8 mouse cellular contexts compared by ENCODE assay signal in genomic region chr15:101772711-101773081, GRCm38 (mm10). TPM values are rescaled to one million over a fixed set of nuclear protein-coding genes. Genes with fewer than 3 reads are reported as not detected.
DNase-seq lines count a peak whose midpoint lies in the region; ATAC-seq and TF ChIP-seq lines count a peak whose summit lies in the region.

No protein-coding gene starts in this region.

- no peak for TF ChIP-seq EP300 in lung, postnatal 0 days (IDR thresholded peaks at IDR 0.05)

- H3K36me3 ChIP-seq in hindbrain, embryonic 11.5 days (ENCODE audit: control insufficient read depth, insufficient read depth, low read length), result no peaks in the 10 kb centered on the region
- no peaks in the 10 kb centered on the region for H3K36me3 ChIP-seq in lung, postnatal 0 days (ENCODE audit: insufficient read depth, low read length)

- peak; percentile 92 for TF ChIP-seq CTCF in lung, postnatal 0 days (IDR thresholded peaks at IDR 0.05)

- peak; percentile 85 for DNase-seq in NIH3T3 (ENCODE audit: low read depth)
- DNase-seq in cerebellum, adult 9-11 months, result peak; percentile 65
- DNase-seq in frontal cortex, adult 2 months (ENCODE audit: extremely low spot score in 1 of 2, low spot score in 1 of 2), result peak; percentile 72 to 98
- peak; percentile 96 for DNase-seq in hindbrain, embryonic 11.5 days (ENCODE audit: low spot score)
- DNase-seq in layer of hippocampus, adult 9-11 months, result peak; percentile 81
- DNase-seq in lung, postnatal 0 days (ENCODE audit: low spot score), result peak; percentile 84
- DNase-seq in retina, adult 2 months (ENCODE audit: low read depth, low spot score), result peak; percentile 72
- peak; percentile 75 for DNase-seq in thymus, postnatal 14 days

- H3K4me1 ChIP-seq in hindbrain, embryonic 11.5 days (replicated peaks; ENCODE audit: control insufficient read depth, insufficient read depth, low read length), result no peaks in the 10 kb centered on the region
- H3K4me1 ChIP-seq in lung, postnatal 0 days (ENCODE audit: insufficient read depth, low read depth, low read length), result no peaks in the 10 kb centered on the region

- no peak overlapping the region for H3K4me3 ChIP-seq in hindbrain, embryonic 11.5 days (ENCODE audit: low read depth, low read length)
- no peak overlapping the region for H3K4me3 ChIP-seq in lung, postnatal 0 days (ENCODE audit: low read depth, low read length)

- H3K9me3 ChIP-seq in hindbrain, embryonic 11.5 days (ENCODE audit: control insufficient read depth, low read length), result no peaks in the 10 kb centered on the region
- no peaks in the 10 kb centered on the region for H3K9me3 ChIP-seq in lung, postnatal 0 days (ENCODE audit: low read length)

- no peak overlapping the region for H3K9ac ChIP-seq in hindbrain, embryonic 11.5 days (ENCODE audit: low read depth, low read length)
- H3K9ac ChIP-seq in lung, postnatal 0 days (replicated peaks; ENCODE audit: low read depth), result no peak overlapping the region

- no peak overlapping the region for H3K27ac ChIP-seq in hindbrain, embryonic 11.5 days (ENCODE audit: low read depth, low read length)
- no peak overlapping the region for H3K27ac ChIP-seq in lung, postnatal 0 days (ENCODE audit: low read length)

- H3K4me2 ChIP-seq in hindbrain, embryonic 11.5 days (replicated peaks; ENCODE audit: low read depth, low read length), result no peak overlapping the region
- H3K4me2 ChIP-seq in lung, postnatal 0 days (replicated peaks; ENCODE audit: low read depth, low read length), result no peak overlapping the region

- H3K27me3 ChIP-seq in hindbrain, embryonic 11.5 days (ENCODE audit: control insufficient read depth, insufficient read depth, low read length), result no peaks in the 10 kb centered on the region
- H3K27me3 ChIP-seq in lung, postnatal 0 days (replicated peaks; ENCODE audit: insufficient read depth, low read length), result no peaks in the 10 kb centered on the region

- WGBS in hindbrain, embryonic 11.5 days, result 11% methylated on average over 5 of the region's 5 CpGs
- 2% methylated on average over 5 of the region's 5 CpGs for WGBS in lung, postnatal 0 days

- ATAC-seq in hindbrain, embryonic 11.5 days (ENCODE audit: low FRiP score), result peak; percentile 64
- peak; percentile 70 for ATAC-seq in lung, postnatal 0 days

RNA-seq across cellular contexts. Expression of gene Krt72, which starts 13.6 kb away (rescaled TPM):
- polyA plus RNA-seq in frontal cortex, adult 2 months (2012; rRNA removed), result 0.17 and 0.28 TPM in 2 replicates
- 0.10 TPM in 1 of 2 replicates, not detected in the other for polyA plus RNA-seq in hindbrain, embryonic 11.5 days (2014; fragmentation: Nextera tagmentation; extraction: Ambion mirVana)
- polyA plus RNA-seq in lung, postnatal 0 days (2015; fragmentation: Nextera tagmentation; extraction: Ambion mirVana), result not detected in 2 replicates

RNA-seq across cellular contexts. Expression of gene Krt73, which starts 29.4 kb away (rescaled TPM):
- polyA plus RNA-seq in frontal cortex, adult 2 months (2012; rRNA removed), result 0.78 and 0.92 TPM in 2 replicates
- 0.08 and 0.24 TPM in 2 replicates for polyA plus RNA-seq in hindbrain, embryonic 11.5 days (2014; fragmentation: Nextera tagmentation; extraction: Ambion mirVana)
- not detected in 2 replicates for polyA plus RNA-seq in lung, postnatal 0 days (2015; fragmentation: Nextera tagmentation; extraction: Ambion mirVana)

RNA-seq across cellular contexts. Expression of gene Krt71, which starts 29.8 kb away (rescaled TPM):
- not detected in 2 replicates for polyA plus RNA-seq in frontal cortex, adult 2 months (2012; rRNA removed)
- polyA plus RNA-seq in hindbrain, embryonic 11.5 days (2014; fragmentation: Nextera tagmentation; extraction: Ambion mirVana), result not detected in 2 replicates
- polyA plus RNA-seq in lung, postnatal 0 days (2015; fragmentation: Nextera tagmentation; extraction: Ambion mirVana), result not detected in 2 replicates

RNA-seq across cellular contexts. Expression of gene Krt2, which starts 45.3 kb away (rescaled TPM):
- polyA plus RNA-seq in frontal cortex, adult 2 months (2012; rRNA removed), result 0.02 TPM in 1 of 2 replicates, not detected in the other
- polyA plus RNA-seq in hindbrain, embryonic 11.5 days (2014; fragmentation: Nextera tagmentation; extraction: Ambion mirVana), result not detected in 2 replicates
- not detected in 2 replicates for polyA plus RNA-seq in lung, postnatal 0 days (2015; fragmentation: Nextera tagmentation; extraction: Ambion mirVana)

RNA-seq across cellular contexts. Expression of gene Krt5, which starts 60.0 kb away (rescaled TPM):
- 0.08 TPM in 1 of 2 replicates, not detected in the other for polyA plus RNA-seq in frontal cortex, adult 2 months (2012; rRNA removed)
- polyA plus RNA-seq in hindbrain, embryonic 11.5 days (2014; fragmentation: Nextera tagmentation; extraction: Ambion mirVana), result 1.8 and 1.9 TPM in 2 replicates
- polyA plus RNA-seq in lung, postnatal 0 days (2015; fragmentation: Nextera tagmentation; extraction: Ambion mirVana), result 0.12 TPM in 1 of 2 replicates, not detected in the other
